Mouse (Mus musculus): Measurements from ENCODE around the gene Chd9. TPM values are rescaled to one million over a fixed set of nuclear protein-coding genes. Genes with fewer than 3 reads are reported as not detected.
"Not testable (repeated sequence)": the region's sequence is repeated elsewhere in the genome, so short reads cannot be mapped to it uniquely, and the experiment has no call there.

Gene Chd9
- total RNA-seq, 2 experiments from 2014 or later: 183 to 217 TPM

- intact Hi-C loops (cut with DNase I): no loop called here
- DNase-seq (ENCODE audit: low spot score in 2 of 2): peak; percentile 43 to 47
Measured at GRCm38 (mm10) chr8:90894231-90894914, 66.2 kb downstream of the Chd9 start.

- intact Hi-C loops (cut with DNase I): no loop called here
- no peak for DNase-seq (ENCODE audit: low spot score in 2 of 2)
Measured at GRCm38 (mm10) chr8:90897343-90897742, 69.2 kb downstream of the Chd9 start.

- no peak for DNase-seq (ENCODE audit: low spot score in 2 of 2)
- intact Hi-C loops (cut with DNase I): no loop called here
Measured at GRCm38 (mm10) chr8:90898578-90898977, 70.4 kb downstream of the Chd9 start.

GRCm38 (mm10) chr8:90902002-90902401 lies 73.8 kb downstream of the Chd9 start:
- intact Hi-C loops (cut with DNase I): no loop called here

GRCm38 (mm10) chr8:90904171-90904706 lies 76.1 kb downstream of the Chd9 start:
- intact Hi-C loops (cut with DNase I): no loop called here
- no peak for DNase-seq (ENCODE audit: low spot score in 2 of 2)

More at GRCm38 (mm10) chr8:90902002-90902401, 73.8 kb downstream of the Chd9 start:
- DNase-seq (ENCODE audit: low spot score in 2 of 2): no peak

- intact Hi-C loops (cut with DNase I): loop anchor here (5.0 kb wide), 2 partner anchors 40 to 50 kb away; no protein-coding TSS in a partner anchor
Measured at GRCm38 (mm10) chr8:90906922-90907321, 78.8 kb downstream of the Chd9 start.

GRCm38 (mm10) chr8:90907516-90907847 lies 79.3 kb downstream of the Chd9 start:
- intact Hi-C loops (cut with DNase I): loop anchor here (5.0 kb wide), 2 partner anchors 40 to 50 kb away; no protein-coding TSS in a partner anchor
- DNase-seq (ENCODE audit: low spot score in 2 of 2): no peak

More at GRCm38 (mm10) chr8:90906922-90907321, 78.8 kb downstream of the Chd9 start:
- no peak for DNase-seq (ENCODE audit: low spot score in 2 of 2)

GRCm38 (mm10) chr8:90907848-90908551 lies 79.8 kb downstream of the Chd9 start:
- DNase-seq (ENCODE audit: low spot score in 2 of 2): peak; percentile 91 to 92
- intact Hi-C loops (cut with DNase I): loop anchor here (1.0 to 5.0 kb wide), 4 partner anchors 31 to 80 kb away; partner anchors contain the start of gene Chd9

- intact Hi-C loops (cut with DNase I): loop anchor here (1.0 to 5.0 kb wide), 4 partner anchors 32 to 81 kb away; partner anchors contain the start of gene Chd9
- DNase-seq (ENCODE audit: low spot score in 2 of 2): peak; percentile 56 to 57
Measured at GRCm38 (mm10) chr8:90908580-90909471, 80.7 kb downstream of the Chd9 start.

- DNase-seq (ENCODE audit: low spot score in 2 of 2): no peak
- intact Hi-C loops (cut with DNase I): no loop called here
Measured at GRCm38 (mm10) chr8:90923158-90923905, 95.2 kb downstream of the Chd9 start.

GRCm38 (mm10) chr8:90928412-90928811 lies 100.3 kb downstream of the Chd9 start:
- DNase-seq (ENCODE audit: low spot score in 2 of 2): no peak
- intact Hi-C loops (cut with DNase I): no loop called here

GRCm38 (mm10) chr8:90930125-90930524 lies 102.0 kb downstream of the Chd9 start:
- intact Hi-C loops (cut with DNase I); DNase-seq (ENCODE audit: low spot score in 2 of 2): not testable (repeated sequence)

- DNase-seq (ENCODE audit: low spot score in 2 of 2): no peak
Measured at GRCm38 (mm10) chr8:90932934-90933333, 104.8 kb downstream of the Chd9 start.

GRCm38 (mm10) chr8:90934786-90935185 lies 106.6 kb downstream of the Chd9 start:
- no peak for DNase-seq (ENCODE audit: low spot score in 2 of 2)
- intact Hi-C loops (cut with DNase I): no loop called here

More at GRCm38 (mm10) chr8:90932934-90933333, 104.8 kb downstream of the Chd9 start:
- intact Hi-C loops (cut with DNase I): no loop called here

GRCm38 (mm10) chr8:90936840-90937239 lies 108.7 kb downstream of the Chd9 start:
- intact Hi-C loops (cut with DNase I): no loop called here
- DNase-seq (ENCODE audit: low spot score in 2 of 2): no peak

GRCm38 (mm10) chr8:90938352-90938930 lies 110.3 kb downstream of the Chd9 start:
- intact Hi-C loops (cut with DNase I): no loop called here
- no peak for DNase-seq (ENCODE audit: low spot score in 2 of 2)

GRCm38 (mm10) chr8:90939867-90940266 lies 111.7 kb downstream of the Chd9 start:
- DNase-seq (ENCODE audit: low spot score in 2 of 2): no peak
- intact Hi-C loops (cut with DNase I): no loop called here

- DNase-seq (ENCODE audit: low spot score in 2 of 2): no peak
- intact Hi-C loops (cut with DNase I): no loop called here
Measured at GRCm38 (mm10) chr8:90943770-90944169, 115.6 kb downstream of the Chd9 start.

Measured in left cerebral cortex, postnatal 36 days (tissue).